Mouse (Mus musculus) midbrain, embryonic 11.5 days (tissue): ENCODE measurements at regions not wholly inside any gene's neighbourhood (a gene's known extent, or its start where the extent isn't known, plus 50 kb on each side); places are given as distances from the start of the nearest gene placed in this dataset.

ENCODE experiments used
- ATAC-seq: fragments of 200-750 bp; cut with Nextera tagmentation; 2 replicates; pipeline ENCODE4 v1.8.0; 2017; ENCODE audit warnings: moderate TSS enrichment, moderate library complexity; ENCODE audit not compliant: low FRiP score
- DNase-seq: peaks from one replicate; pipeline ENCODE4 v3.0.0; 2015; ENCODE audit warnings: low spot score; ENCODE audit errors: missing footprints
- H3K27ac ChIP-seq: fragments of 300-500 bp; sonication (generic); 2 replicates; pipeline ENCODE4 v1.5.1; 2014; ENCODE audit warnings: low read depth, low read length
- H3K27me3 ChIP-seq: fragments of 300-500 bp; sonication (generic); 2 replicates; pipeline ENCODE4 v1.6.1; 2014; ENCODE audit warnings: mild to moderate bottlenecking, low read length, moderate library complexity, mixed read lengths; ENCODE audit not compliant: control insufficient read depth, insufficient read depth
- H3K36me3 ChIP-seq: fragments of 300-500 bp; sonication (generic); 2 replicates; pipeline ENCODE4 v1.6.1; 2014; ENCODE audit warnings: mild to moderate bottlenecking, low read length, moderate library complexity, mixed read lengths; ENCODE audit not compliant: control insufficient read depth, insufficient read depth
- H3K4me1 ChIP-seq: fragments of 300-500 bp; sonication (generic); 2 replicates; pipeline ENCODE4 v1.6.1; 2014; ENCODE audit warnings: low read length; ENCODE audit not compliant: control insufficient read depth, insufficient read depth
- H3K4me2 ChIP-seq: fragments of 300-500 bp; sonication (generic); 2 replicates; pipeline ENCODE4 v1.6.1; 2014; ENCODE audit warnings: mild to moderate bottlenecking, moderate library complexity
- H3K4me3 ChIP-seq: fragments of 300-500 bp; sonication (generic); 2 replicates; pipeline ENCODE4 v1.5.1; 2014; ENCODE audit warnings: low read depth, low read length
- H3K9ac ChIP-seq: fragments of 300-500 bp; sonication (generic); 2 replicates; pipeline ENCODE4 v1.6.1; 2014; ENCODE audit warnings: low read length
- H3K9me3 ChIP-seq: fragments of 300-500 bp; sonication (generic); 2 replicates; pipeline ENCODE4 v1.6.1; 2016; ENCODE audit warnings: low read length; ENCODE audit not compliant: control insufficient read depth
- WGBS: fragments of 180-500 bp; shearing (Covaris S2); extraction: QIAGEN DNeasy Blood & Tissue Kit; methylation state at CpG from one replicate; pipeline ENCODE4 v1.1.7; 2014; 5-methylcytosine and 5-hydroxymethylcytosine counted together

DNA sequence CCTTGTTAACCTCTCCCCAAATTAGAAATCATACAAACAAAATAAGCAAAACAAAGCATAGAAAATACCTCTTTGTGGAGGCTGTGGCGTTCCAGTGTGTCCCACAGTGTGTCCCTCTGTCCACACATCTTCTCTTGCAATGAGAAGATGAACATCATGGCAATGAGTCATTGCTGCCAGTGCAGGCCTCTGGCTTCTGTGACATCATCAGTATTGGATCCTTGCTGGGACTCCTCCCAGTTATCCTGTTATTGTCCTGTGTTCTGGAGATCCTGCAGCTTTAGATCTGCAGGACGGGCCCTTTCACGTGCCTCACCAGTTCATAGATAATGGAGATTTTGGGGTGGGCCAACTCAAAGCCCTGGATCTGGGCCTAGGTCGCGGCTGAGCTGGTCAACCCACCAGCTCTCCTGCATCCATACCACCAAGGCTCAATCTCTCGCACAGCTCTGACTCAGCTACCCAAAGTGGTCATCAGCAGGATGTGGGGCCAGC is 80.9 kb downstream of the Tmem212 start:
- no peak for ATAC-seq
- H3K4me2 ChIP-seq = no peak overlapping the region
- H3K36me3 ChIP-seq = no peaks in the 10 kb centered on the region
- no peak overlapping the region for H3K4me3 ChIP-seq
- no peaks in the 10 kb centered on the region for H3K9me3 ChIP-seq
- no peak overlapping the region for H3K9ac ChIP-seq
- H3K27ac ChIP-seq = no peak overlapping the region
- WGBS = 85% methylated on average over 6 of the region's 6 CpGs
- no peaks in the 10 kb centered on the region for H3K27me3 ChIP-seq
- DNase-seq = no peak
- H3K4me1 ChIP-seq = no peaks in the 10 kb centered on the region

DNA sequence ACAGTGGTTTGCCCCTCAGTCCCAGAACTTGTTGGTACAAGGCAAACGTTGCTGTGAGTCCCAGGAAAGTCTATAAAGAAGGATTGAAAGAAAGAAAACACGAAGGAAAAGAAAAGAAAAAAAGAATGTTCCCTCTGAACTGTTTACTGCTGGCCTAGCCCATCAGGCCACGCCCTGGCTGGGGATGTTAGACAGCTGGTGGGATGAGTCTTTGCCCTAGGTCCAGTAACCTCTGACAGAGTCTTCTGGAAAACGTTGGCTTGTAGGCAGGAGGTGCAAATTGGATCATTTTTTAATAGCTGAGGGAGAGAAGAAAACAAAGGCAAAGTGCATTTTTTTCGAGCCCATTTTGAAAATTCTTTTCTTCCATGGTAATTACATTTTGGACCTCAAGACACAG is 91.9 kb downstream of the Tmem212 start:
- no peak for ATAC-seq
- Histone ChIP-seq H3K4me3 (no peak overlapping the region), H3K4me1 (no peaks in the 10 kb centered on the region), H3K36me3 (no peaks in the 10 kb centered on the region), H3K4me2 (no peak overlapping the region), H3K9me3 (no peaks in the 10 kb centered on the region), H3K9ac (no peak overlapping the region), H3K27me3 (no peaks in the 10 kb centered on the region), H3K27ac (no peak overlapping the region)
- DNase-seq = no peak
- WGBS = 68% methylated on average over 5 of the region's 5 CpGs

DNA sequence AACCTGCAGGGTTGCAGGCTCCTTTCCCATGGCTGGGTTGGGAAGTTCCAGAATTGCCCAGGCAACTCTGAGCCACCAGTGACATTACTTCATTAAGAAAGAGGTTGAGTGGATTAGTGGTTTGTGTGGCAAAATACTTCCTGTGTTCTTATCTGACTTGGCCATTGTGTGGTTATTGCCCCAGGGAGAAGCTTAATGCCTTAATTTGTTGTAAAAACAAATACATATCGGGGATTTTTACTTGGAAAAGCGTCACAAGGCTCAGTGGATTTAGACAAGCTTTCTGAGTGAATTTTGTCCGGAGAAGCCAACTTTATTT is 80.5 kb upstream of the Fndc3b start:
- Histone ChIP-seq H3K4me2 (no peak overlapping the region), H3K27ac (no peak overlapping the region), H3K4me1 (peaks cover 3% of the 10 kb centered on the region), H3K9ac (no peak overlapping the region), H3K4me3 (no peak overlapping the region), H3K36me3 (no peaks in the 10 kb centered on the region), H3K9me3 (no peaks in the 10 kb centered on the region), H3K27me3 (no peaks in the 10 kb centered on the region)
- WGBS = 74% methylated on average over 3 of the region's 3 CpGs
- DNase-seq (no peak), ATAC-seq (no peak)

DNA sequence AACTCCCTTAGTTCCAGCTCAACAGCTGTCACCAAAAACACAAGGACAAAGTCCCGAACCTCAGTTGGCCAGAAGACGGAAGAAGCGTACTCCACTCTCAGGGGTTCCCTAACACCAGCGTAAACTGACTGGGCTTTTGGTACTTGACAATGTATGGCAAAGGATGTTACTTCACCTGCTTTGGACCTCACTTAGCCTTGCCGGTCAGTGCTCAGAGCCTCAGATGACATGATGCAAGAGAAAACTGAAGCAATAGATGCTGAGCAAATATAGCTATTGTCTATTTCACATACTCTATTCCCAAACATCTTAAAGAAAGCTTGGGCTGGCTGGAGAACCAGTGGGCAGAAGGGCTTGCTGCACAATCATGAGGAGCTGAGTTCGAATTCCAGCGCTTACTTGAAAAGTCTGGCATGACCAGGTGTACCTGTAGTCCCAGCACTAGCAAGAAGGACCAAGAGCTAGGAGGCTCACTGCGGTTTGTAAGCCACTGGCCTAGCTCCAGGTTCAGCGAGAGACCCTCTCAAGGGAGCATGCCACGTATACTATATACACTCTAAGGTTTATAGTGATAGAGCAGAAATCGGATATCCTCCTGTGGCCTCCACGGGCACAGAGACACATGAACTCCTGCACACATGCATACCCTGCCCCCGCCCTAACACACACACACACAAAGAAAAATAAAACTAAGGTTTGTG is 80.0 kb upstream of the Fndc3b start:
- H3K27me3 ChIP-seq = no peaks in the 10 kb centered on the region
- no peaks in the 10 kb centered on the region for H3K9me3 ChIP-seq
- no peak overlapping the region for H3K4me2 ChIP-seq
- no peaks in the 10 kb centered on the region for H3K36me3 ChIP-seq
- no peak overlapping the region for H3K4me3 ChIP-seq
- H3K9ac ChIP-seq = no peak overlapping the region
- H3K27ac ChIP-seq = no peak overlapping the region
- ATAC-seq (no peak), DNase-seq (no peak)
- 90% methylated on average over 13 of the region's 13 CpGs for WGBS
- peaks cover 3% of the 10 kb centered on the region for H3K4me1 ChIP-seq

DNA sequence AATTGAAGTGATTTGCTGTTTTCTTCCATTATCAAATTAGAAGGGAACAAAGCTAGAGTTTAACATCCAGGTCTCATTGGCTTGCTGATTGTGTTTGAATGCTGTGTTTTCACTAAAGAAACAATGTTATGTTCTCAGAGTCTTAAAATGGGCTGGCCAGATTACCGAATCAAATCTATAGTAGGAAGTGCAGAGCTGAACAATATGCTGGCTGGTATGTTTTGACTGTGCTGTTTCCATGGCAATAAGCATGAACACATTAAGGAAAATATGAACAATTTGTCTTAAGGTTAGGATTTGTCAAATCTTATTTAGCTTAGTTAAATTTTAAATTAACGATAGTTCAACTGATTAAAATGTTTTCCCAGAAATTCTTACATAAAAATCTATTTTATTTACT is 72.8 kb upstream of the Fndc3b start:
- H3K4me3 ChIP-seq = no peak overlapping the region
- ATAC-seq = no peak
- WGBS = 73% methylated on average over 2 of the region's 2 CpGs
- no peaks in the 10 kb centered on the region for H3K9me3 ChIP-seq
- no peak for DNase-seq
- no peak overlapping the region for H3K4me2 ChIP-seq
- no peaks in the 10 kb centered on the region for H3K27me3 ChIP-seq
- peaks cover 19% of the 10 kb centered on the region for H3K4me1 ChIP-seq
- no peak overlapping the region for H3K27ac ChIP-seq
- H3K9ac ChIP-seq = no peak overlapping the region
- H3K36me3 ChIP-seq = no peaks in the 10 kb centered on the region

DNA sequence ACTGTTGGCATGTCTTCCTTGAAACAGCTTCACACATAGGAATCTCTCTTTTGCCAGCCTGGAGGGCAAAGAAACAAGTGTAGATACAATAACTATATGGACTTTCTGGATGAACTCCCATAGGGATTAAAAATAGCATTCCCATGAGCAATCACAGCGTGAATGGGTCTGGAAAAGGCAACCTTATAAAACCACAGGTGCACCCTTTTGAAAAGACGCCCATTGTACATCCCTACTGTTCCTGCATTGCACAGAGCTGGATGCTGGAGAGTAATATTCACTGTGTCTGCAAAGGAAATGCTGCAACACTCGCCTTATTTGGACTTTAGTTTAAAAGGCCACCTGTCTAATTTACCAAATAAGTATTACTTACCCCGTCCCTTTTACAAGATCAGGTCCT is 72.4 kb upstream of the Fndc3b start:
- H3K4me1 ChIP-seq = peaks cover 20% of the 10 kb centered on the region
- no peak for DNase-seq
- H3K4me3 ChIP-seq = no peak overlapping the region
- no peak overlapping the region for H3K27ac ChIP-seq
- H3K36me3 ChIP-seq = no peaks in the 10 kb centered on the region
- H3K9ac ChIP-seq = no peak overlapping the region
- H3K4me2 ChIP-seq = no peak overlapping the region
- 79% methylated on average over 4 of the region's 4 CpGs for WGBS
- H3K27me3 ChIP-seq = no peaks in the 10 kb centered on the region
- no peak for ATAC-seq
- no peaks in the 10 kb centered on the region for H3K9me3 ChIP-seq

DNA sequence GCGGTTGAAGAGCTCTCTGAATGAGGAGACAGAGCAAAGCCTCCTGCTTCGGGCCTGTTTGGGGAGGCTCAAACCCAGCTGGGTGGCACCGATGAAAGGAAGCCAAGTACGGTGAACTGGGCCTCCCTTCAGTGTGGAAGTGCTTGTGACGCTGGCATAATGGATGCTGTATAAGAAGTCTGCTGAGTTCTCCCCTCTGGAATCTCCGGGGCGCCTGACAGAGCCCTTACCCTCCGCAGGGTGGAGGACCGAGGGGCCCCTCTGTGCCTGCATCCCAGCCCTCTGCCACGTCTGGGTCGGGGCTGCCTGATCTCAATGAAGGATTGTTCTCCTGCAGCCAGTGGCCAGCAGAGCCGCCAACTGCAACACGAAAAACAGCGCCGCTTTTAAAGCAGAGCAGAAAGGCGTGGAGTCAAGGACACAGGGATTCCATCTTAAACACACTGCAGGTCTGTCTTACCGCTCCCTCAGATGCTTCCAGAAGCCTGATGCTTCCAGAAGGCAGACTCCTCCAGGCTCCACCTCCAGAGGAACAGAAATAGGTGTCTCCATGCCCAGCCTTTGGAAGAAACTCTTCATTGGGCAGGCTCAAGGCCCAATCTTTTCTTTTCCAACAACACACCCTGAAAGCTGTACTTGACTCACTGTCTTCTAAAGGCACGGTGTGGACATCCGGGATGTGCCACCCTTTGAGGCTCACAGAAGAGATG is 71.1 kb upstream of the Fndc3b start:
- peak; percentile 91 for DNase-seq
- H3K4me2 ChIP-seq = peak overlapping the region; percentile 31
- peak overlapping the region; percentile 48; the same call in 1 of the 2 replicates for H3K27ac ChIP-seq
- no peak overlapping the region for H3K4me3 ChIP-seq
- 30% methylated on average over 19 of the region's 19 CpGs for WGBS
- no peaks in the 10 kb centered on the region for H3K27me3 ChIP-seq
- peak overlapping the region; percentile 39 for H3K9ac ChIP-seq
- H3K4me1 ChIP-seq = peaks cover 19% of the 10 kb centered on the region
- H3K9me3 ChIP-seq = no peaks in the 10 kb centered on the region
- H3K36me3 ChIP-seq = no peaks in the 10 kb centered on the region
- peak; percentile 82 for ATAC-seq

DNA sequence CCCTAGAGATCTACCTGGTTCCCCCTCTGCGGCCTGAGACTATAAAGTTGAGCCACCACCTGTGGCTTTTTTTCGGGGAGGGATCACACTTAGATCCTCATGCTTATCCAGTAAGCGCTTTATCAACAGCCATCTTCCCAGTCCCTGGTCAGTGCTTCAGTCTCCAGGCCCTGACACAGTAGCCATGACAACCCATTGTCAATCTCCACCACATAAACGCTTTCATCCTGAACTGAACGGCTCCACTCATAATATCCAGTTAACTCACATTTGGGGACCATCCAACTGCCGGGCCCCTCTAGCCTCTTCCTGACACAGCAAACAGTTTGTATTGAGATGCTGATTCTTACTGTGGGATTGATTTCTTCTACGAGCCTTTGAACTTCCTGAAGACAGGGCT is 68.8 kb upstream of the Fndc3b start:
- WGBS = 38% methylated on average over 7 of the region's 7 CpGs
- ATAC-seq = peak; percentile 63

DNA sequence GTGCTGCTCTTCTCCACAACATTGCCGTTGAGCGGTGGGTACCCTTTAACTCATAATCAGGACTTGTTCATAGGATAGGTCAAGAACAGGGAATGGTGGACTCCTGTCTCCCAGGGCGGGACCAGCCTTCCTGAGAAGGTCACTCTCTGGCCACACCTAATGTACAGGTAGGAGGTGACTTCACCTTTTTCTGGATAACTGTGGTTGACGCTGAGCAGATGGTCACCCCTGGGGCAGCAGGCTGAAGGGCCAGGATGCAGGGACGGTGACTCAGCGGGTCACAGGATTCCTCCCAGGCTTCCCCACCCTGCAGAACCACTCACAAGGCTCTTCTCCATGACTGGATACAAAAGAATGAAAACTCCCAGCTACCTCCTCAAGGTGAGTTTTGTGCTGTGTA is 66.6 kb upstream of the Fndc3b start:
- Histone ChIP-seq H3K27me3 (no peaks in the 10 kb centered on the region), H3K27ac (no peak overlapping the region), H3K36me3 (no peaks in the 10 kb centered on the region), H3K4me2 (no peak overlapping the region), H3K9me3 (no peaks in the 10 kb centered on the region), H3K4me3 (no peak overlapping the region), H3K4me1 (peaks cover 17% of the 10 kb centered on the region), H3K9ac (no peak overlapping the region)
- ATAC-seq (no peak), DNase-seq (no peak)
- 93% methylated on average over 6 of the region's 6 CpGs for WGBS

More for the DNA sequence above, 68.8 kb upstream of the Fndc3b start:
- no peaks in the 10 kb centered on the region for H3K9me3 ChIP-seq
- H3K27me3 ChIP-seq = no peaks in the 10 kb centered on the region
- H3K4me3 ChIP-seq = no peak overlapping the region
- no peaks in the 10 kb centered on the region for H3K36me3 ChIP-seq
- H3K4me2 ChIP-seq = no peak overlapping the region
- H3K9ac ChIP-seq = no peak overlapping the region
- DNase-seq = no peak
- H3K4me1 ChIP-seq = peaks cover 17% of the 10 kb centered on the region
- H3K27ac ChIP-seq = no peak overlapping the region
